In genomic region chr15:62735334-62735733, GRCm38 (mm10) we compare ENCODE assay signal across 26 mouse cellular contexts.
DNase-seq lines count a peak whose midpoint lies in the region; ATAC-seq and TF ChIP-seq lines count a peak whose summit lies in the region.
"Had no signal": no experiment of that assay in that cellular context is flagged by ENCODE, and none has a peak within 500 bp of the region (broad histone marks: within the 10 kb centered on the region; RNA-seq: fewer than 3 reads in every experiment).

No protein-coding gene starts in this region.

- no peaks in the 10 kb centered on the region for H3K4me1 ChIP-seq in forebrain, postnatal 0 days (ENCODE audit: insufficient read depth)
- H3K4me1 ChIP-seq: embryonic facial prominence, embryonic 15.5 days; forebrain, embryonic 13.5 days; heart, embryonic 12.5 days; limb, embryonic 12.5 days; liver, embryonic 15.5 days; neural tube, embryonic 13.5 days had no signal

- no peak overlapping the region for H3K9ac ChIP-seq in forebrain, postnatal 0 days
- H3K9ac ChIP-seq: embryonic facial prominence, embryonic 15.5 days; forebrain, embryonic 13.5 days; heart, embryonic 12.5 days; hindbrain, embryonic 14.5 days; limb, embryonic 12.5 days; liver, embryonic 15.5 days; lung, embryonic 15.5 days; neural tube, embryonic 13.5 days had no signal

- peak; percentile 13 for ATAC-seq in activated CD4-positive, CD25-positive, alpha-beta regulatory T cell, adult 4 months
- no peak for ATAC-seq in forebrain, postnatal 0 days
- ATAC-seq: forebrain, embryonic 13.5 days; Patski had no signal

- no peak overlapping the region for H3K27ac ChIP-seq in forebrain, postnatal 0 days (ENCODE audit: low read depth, low read length)
- H3K27ac ChIP-seq: embryonic facial prominence, embryonic 15.5 days; forebrain, embryonic 13.5 days; hindbrain, embryonic 14.5 days; limb, embryonic 12.5 days; liver, embryonic 15.5 days; lung, embryonic 15.5 days; neural tube, embryonic 13.5 days had no signal

- H3K4me3 ChIP-seq in myocyte = no peak overlapping the region
- no peak overlapping the region for H3K4me3 ChIP-seq in forebrain, postnatal 0 days (ENCODE audit: low read depth, low read length)
- H3K4me3 ChIP-seq: embryonic facial prominence, embryonic 15.5 days; forebrain, embryonic 13.5 days; heart, embryonic 12.5 days; limb, embryonic 12.5 days; liver, embryonic 15.5 days; lung, embryonic 15.5 days; neural tube, embryonic 13.5 days had no signal

- TF ChIP-seq CTCF in forebrain, postnatal 0 days (IDR thresholded peaks at IDR 0.05; ENCODE audit: low read depth) = no peak

- no peaks in the 10 kb centered on the region for H3K27me3 ChIP-seq in myocyte (ENCODE audit: control insufficient read depth, insufficient read depth, insufficient read length)
- H3K27me3 ChIP-seq in forebrain, postnatal 0 days (ENCODE audit: insufficient read depth, low read length) = no peaks in the 10 kb centered on the region
- H3K27me3 ChIP-seq: embryonic facial prominence, embryonic 15.5 days; forebrain, embryonic 13.5 days; heart, embryonic 12.5 days; limb, embryonic 12.5 days; liver, embryonic 15.5 days; lung, embryonic 15.5 days; neural tube, embryonic 13.5 days; Patski had no signal

- no peak overlapping the region for H3ac ChIP-seq in myocyte (ENCODE audit: control insufficient read depth, insufficient read length)

- WGBS in forebrain, postnatal 0 days = 70% methylated on average over 1 of the region's 1 CpGs

- H3K9me3 ChIP-seq in forebrain, postnatal 0 days (ENCODE audit: low read length) = no peaks in the 10 kb centered on the region
- H3K9me3 ChIP-seq: embryonic facial prominence, embryonic 15.5 days; forebrain, embryonic 13.5 days; G1E; heart, embryonic 12.5 days; limb, embryonic 12.5 days; liver, embryonic 15.5 days; lung, embryonic 15.5 days; neural tube, embryonic 13.5 days had no signal

- no peak for TF ChIP-seq POLR2A in myocyte (IDR thresholded peaks at IDR 0.05; ENCODE audit: insufficient read length, low read depth)

- no peaks in the 10 kb centered on the region for H3K79me2 ChIP-seq in myocyte (ENCODE audit: control insufficient read depth, insufficient read depth)

- DNase-seq in 416B (ENCODE audit: low read depth) = peak; percentile 72
- DNase-seq in CD4-positive helper T cell, adult 2 months (ENCODE audit: low read depth, low spot score) = peak; percentile 20
- DNase-seq in heart, postnatal 36 days = no peak
- no peak for DNase-seq in forebrain, postnatal 0 days
- DNase-seq: adrenal gland, postnatal 25 days; cerebellum, adult 11-12 months; cerebellum, adult 9-11 months; gastrocnemius, postnatal 25 days; heart, adult 11 months; kidney, adult 18-20 months; kidney, postnatal 10 days; right cerebral cortex, postnatal 14 days; thymus, postnatal 4 days had no signal

- H3K4me2 ChIP-seq in myocyte (ENCODE audit: low read depth) = peak overlapping the region; percentile 15
- H3K4me2 ChIP-seq in forebrain, postnatal 0 days (ENCODE audit: low read depth) = no peak overlapping the region
- H3K4me2 ChIP-seq: embryonic facial prominence, embryonic 15.5 days; forebrain, embryonic 13.5 days; heart, embryonic 12.5 days; hindbrain, embryonic 14.5 days; limb, embryonic 12.5 days; liver, embryonic 15.5 days; lung, embryonic 15.5 days; midbrain, embryonic 11.5 days; neural tube, embryonic 13.5 days had no signal

- no peaks in the 10 kb centered on the region for H3K36me3 ChIP-seq in myocyte (ENCODE audit: control insufficient read depth, insufficient read depth)
- H3K36me3 ChIP-seq in forebrain, postnatal 0 days (ENCODE audit: insufficient read depth) = no peaks in the 10 kb centered on the region
- H3K36me3 ChIP-seq: embryonic facial prominence, embryonic 15.5 days; G1E; heart, embryonic 12.5 days; limb, embryonic 12.5 days; liver, embryonic 15.5 days; lung, embryonic 15.5 days; neural tube, embryonic 13.5 days had no signal

- intact Hi-C loops in heart, postnatal 36 days (cut with DNase I) = no loop called here

TF ChIP-seq in myocyte, 11 proteins besides CTCF, POLR2A, EP300 and RAD21:
- no peak for TF ChIP-seq SRF (IDR thresholded peaks at IDR 0.05; ENCODE audit: control insufficient read depth, insufficient read length, low read depth)
- no peak for TF ChIP-seq MAX (IDR thresholded peaks at IDR 0.05; ENCODE audit: low read depth)
- no peak for TF ChIP-seq E2F4 (IDR thresholded peaks at IDR 0.05; ENCODE audit: insufficient read depth)
- TF ChIP-seq MYOD1 (IDR thresholded peaks at IDR 0.05; ENCODE audit: control insufficient read depth in 1 of 3, insufficient read length in 2 of 3, low read depth in 2 of 3) = no peak
- TF ChIP-seq REST (IDR thresholded peaks at IDR 0.05; ENCODE audit: insufficient read depth, insufficient read length) = no peak

Comparison
In these comparisons a context has a peak if more than half of its experiments do, and no peak if none do; other contexts are left out.
1. DNase-seq: peak in 416B (single experiment) and CD4-positive helper T cell, adult 2 months (single experiment); none in heart, postnatal 36 days (0 of 2) and forebrain, postnatal 0 days (single experiment).